Mouse (Mus musculus) liver, embryonic 16.5 days (tissue): Measurements from ENCODE around the gene Zeb2. TPM values are rescaled to one million over a fixed set of nuclear protein-coding genes. Genes with fewer than 3 reads are reported as not detected.

Experiments
- ATAC-seq: fragments of 200-750 bp; cut with Nextera tagmentation; 2 replicates; pipeline ENCODE4 v1.8.0; 2017; ENCODE audit warnings: low read depth, mild to moderate bottlenecking, moderate number of reproducible peaks, moderate library complexity
- H3K27ac ChIP-seq: fragments of 300-500 bp; sonication (generic); 2 replicates; pipeline ENCODE4 v1.5.1; 2014; ENCODE audit warnings: mild to moderate bottlenecking, low read length
- H3K27me3 ChIP-seq: fragments of 300-500 bp; sonication (generic); 2 replicates; pipeline ENCODE4 v1.6.1; 2014; ENCODE audit warnings: low read depth, low read length, mixed read lengths; ENCODE audit not compliant: control insufficient read depth, insufficient read depth
- H3K36me3 ChIP-seq: fragments of 300-500 bp; sonication (generic); 2 replicates; pipeline ENCODE4 v1.6.1; 2014; ENCODE audit warnings: mild to moderate bottlenecking; ENCODE audit not compliant: control insufficient read depth, insufficient read depth
- H3K4me1 ChIP-seq: fragments of 300-500 bp; sonication (generic); 2 replicates; pipeline ENCODE4 v1.6.1; 2014; ENCODE audit warnings: low read depth, low read length, mixed read lengths; ENCODE audit not compliant: control insufficient read depth
- H3K4me2 ChIP-seq: fragments of 300-500 bp; sonication (generic); 2 replicates; pipeline ENCODE4 v1.6.1; 2014; ENCODE audit warnings: low read depth, low read length, mixed read lengths
- H3K4me3 ChIP-seq: fragments of 300-500 bp; sonication (generic); 2 replicates; pipeline ENCODE4 v1.5.1; 2014; ENCODE audit warnings: low read depth, mild to moderate bottlenecking, low read length
- H3K9ac ChIP-seq: fragments of 300-500 bp; sonication (generic); 2 replicates; pipeline ENCODE4 v1.6.1; 2014; ENCODE audit warnings: low read depth, low read length
- H3K9me3 ChIP-seq: fragments of 300-500 bp; sonication (generic); replicated peaks from 2 replicates; pipeline ENCODE4 v1.6.1; 2016; ENCODE audit warnings: low read length; ENCODE audit not compliant: control insufficient read depth
- WGBS: fragments of 180-500 bp; shearing (Covaris S2); extraction: QIAGEN DNeasy Blood & Tissue Kit; methylation state at CpG from one replicate; pipeline ENCODE4 v1.1.7; 2014; ENCODE audit not compliant: insufficient replicate concordance; 5-methylcytosine and 5-hydroxymethylcytosine counted together
- polyA plus RNA-seq: library from polyadenylated mRNA; unstranded; fragments of >200 nt; fragmentation: Nextera tagmentation; extraction: Ambion mirVana; gene quantifications from 2 replicates; pipeline ENCODE4 v1.2.1, GENCODE M21; 2015

The Zeb2 gene
- polyA plus RNA-seq, 1 experiment from 2014 or later: 12.1 TPM

GRCm38 (mm10) chr2:45040706-45041312 lies 76.4 kb downstream of the Zeb2 start:
- Histone ChIP-seq H3K4me1 (peaks cover 58% of the 10 kb centered on the region), H3K9me3 (no peaks in the 10 kb centered on the region), H3K4me3 (no peak overlapping the region), H3K36me3 (no peaks in the 10 kb centered on the region), H3K27me3 (no peaks in the 10 kb centered on the region), H3K4me2 (peak overlapping the region; percentile 54), H3K27ac (peak overlapping the region; percentile 91), H3K9ac (peak overlapping the region; percentile 39)
- WGBS: 33% methylated on average over 13 of the region's 13 CpGs
- peak; percentile 88 for ATAC-seq

DNA sequence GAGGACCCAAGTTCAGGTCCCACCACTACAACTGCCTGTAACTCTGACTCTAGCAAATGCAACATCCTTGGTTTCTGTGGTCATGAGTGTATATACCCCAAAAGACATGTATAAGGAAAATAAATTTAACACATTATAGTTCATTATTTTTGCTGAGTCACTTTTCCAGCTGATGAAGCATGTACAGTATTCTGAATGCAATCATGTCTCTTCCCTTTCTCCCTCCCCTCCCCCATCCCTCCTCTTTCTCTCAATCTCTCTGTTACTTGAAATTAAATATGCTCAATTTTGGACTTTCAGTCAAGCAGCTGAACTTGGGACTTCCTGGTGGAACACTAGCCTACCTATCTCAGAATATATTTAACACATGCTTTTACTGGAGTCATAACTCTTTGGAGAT lies 77.7 kb downstream of the Zeb2 start:
- Histone ChIP-seq H3K27ac (peak overlapping the region; percentile 44; the same call in 1 of the 2 replicates), H3K27me3 (no peaks in the 10 kb centered on the region), H3K4me1 (peaks cover 62% of the 10 kb centered on the region), H3K9ac (no peak overlapping the region), H3K36me3 (no peaks in the 10 kb centered on the region), H3K4me3 (no peak overlapping the region), H3K9me3 (no peaks in the 10 kb centered on the region), H3K4me2 (no peak overlapping the region)
- ATAC-seq: no peak

DNA sequence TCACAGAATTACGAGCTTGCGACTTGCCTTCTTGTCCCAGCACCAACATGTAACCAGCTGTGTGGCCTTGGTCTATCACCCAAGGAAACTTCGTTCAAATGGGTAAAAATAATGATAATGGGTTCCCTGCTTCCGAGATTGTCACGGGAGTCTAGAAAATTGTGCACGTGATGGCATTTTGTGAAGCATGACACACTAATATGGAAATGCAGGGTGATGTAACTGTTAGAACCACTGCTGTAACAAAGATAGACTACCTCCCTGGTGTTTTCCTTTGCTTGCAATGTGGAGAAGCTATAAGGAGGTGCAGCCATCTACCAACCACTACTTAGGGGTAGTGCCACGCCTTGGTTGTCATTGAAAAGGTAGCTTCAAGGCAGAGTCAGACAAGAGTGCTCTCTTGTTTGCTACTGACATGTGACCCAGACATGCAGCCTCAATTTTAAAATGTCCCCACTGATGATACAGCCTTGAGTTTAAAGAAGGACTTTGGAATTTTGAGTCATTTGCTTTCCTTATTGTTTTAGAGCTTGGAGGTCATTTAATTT lies 89.0 kb downstream of the Zeb2 start:
- no peak overlapping the region for H3K27ac ChIP-seq

DNA sequence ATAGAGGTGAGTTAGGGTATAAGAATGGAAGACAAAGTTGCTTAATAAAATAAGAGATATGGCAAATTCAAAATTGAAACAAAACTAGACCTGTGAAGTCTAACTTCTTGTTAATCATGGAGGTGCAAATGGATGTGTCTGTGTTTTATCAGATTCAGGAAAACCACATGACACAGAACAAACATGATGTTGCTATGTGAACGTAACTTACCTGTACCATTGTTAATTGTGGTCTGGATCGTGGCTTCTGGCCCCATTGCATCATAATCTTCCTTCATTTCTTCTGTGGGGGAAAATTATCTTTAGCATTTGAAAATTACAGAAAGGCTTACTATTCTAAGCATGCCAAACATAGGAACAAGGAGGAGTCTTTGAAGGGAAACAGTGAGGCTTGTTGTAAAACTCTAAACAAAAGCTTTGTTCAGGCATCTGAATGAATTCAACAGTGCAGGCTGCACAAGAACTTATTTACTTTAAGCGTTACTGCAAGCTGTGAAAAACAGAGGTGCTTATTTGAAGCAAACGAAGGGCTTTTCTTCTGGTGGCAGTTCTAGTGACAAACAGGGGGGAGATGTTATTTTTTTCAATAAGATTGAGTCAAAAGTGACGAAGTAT lies 99.9 kb downstream of the Zeb2 start:
- Histone ChIP-seq H3K4me1 (no peaks in the 10 kb centered on the region; the same call in 1 of the 2 replicates), H3K27ac (no peak overlapping the region), H3K4me2 (no peak overlapping the region), H3K4me3 (no peak overlapping the region), H3K9me3 (no peaks in the 10 kb centered on the region), H3K27me3 (no peaks in the 10 kb centered on the region), H3K36me3 (no peaks in the 10 kb centered on the region; the same call in 1 of the 2 replicates), H3K9ac (no peak overlapping the region)
- ATAC-seq: no peak
- 71% methylated on average over 5 of the region's 5 CpGs for WGBS

More for the DNA sequence above, 89.0 kb downstream of the Zeb2 start:
- no peaks in the 10 kb centered on the region for H3K36me3 ChIP-seq
- H3K27me3 ChIP-seq: no peaks in the 10 kb centered on the region
- H3K4me2 ChIP-seq: no peak overlapping the region
- H3K9ac ChIP-seq: no peak overlapping the region
- WGBS: 80% methylated on average over 7 of the region's 7 CpGs
- no peak for ATAC-seq
- H3K4me3 ChIP-seq: no peak overlapping the region
- no peaks in the 10 kb centered on the region; the same call in 1 of the 2 replicates for H3K4me1 ChIP-seq
- no peaks in the 10 kb centered on the region for H3K9me3 ChIP-seq

DNA sequence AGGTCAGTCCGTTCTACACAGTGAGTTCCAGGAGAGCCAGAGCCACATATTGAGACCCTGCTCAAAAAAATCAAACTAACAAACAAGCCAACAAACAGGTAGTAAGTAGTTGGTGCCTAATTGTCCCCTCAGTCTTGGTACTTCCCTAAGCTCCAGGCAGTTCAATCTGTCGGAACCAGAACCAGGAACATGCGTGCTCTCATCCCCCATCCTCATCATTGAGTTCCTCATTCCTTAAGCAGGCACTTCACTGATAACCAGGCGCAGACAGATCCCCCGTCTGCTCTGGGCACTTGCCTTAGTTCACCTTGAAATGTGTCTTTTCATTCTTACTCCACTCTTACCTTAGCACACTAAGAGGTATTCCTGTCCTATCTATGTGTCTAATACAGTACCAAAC lies 103.9 kb downstream of the Zeb2 start:
- no peak for ATAC-seq
- no peak overlapping the region for H3K9ac ChIP-seq
- no peak overlapping the region for H3K4me2 ChIP-seq
- H3K36me3 ChIP-seq: peaks cover 2% of the 10 kb centered on the region; the same call in 1 of the 2 replicates
- H3K27ac ChIP-seq: no peak overlapping the region
- H3K4me1 ChIP-seq: no peaks in the 10 kb centered on the region
- 61% methylated on average over 5 of the region's 5 CpGs for WGBS
- no peak overlapping the region for H3K4me3 ChIP-seq
- no peaks in the 10 kb centered on the region for H3K27me3 ChIP-seq
- H3K9me3 ChIP-seq: no peaks in the 10 kb centered on the region

DNA sequence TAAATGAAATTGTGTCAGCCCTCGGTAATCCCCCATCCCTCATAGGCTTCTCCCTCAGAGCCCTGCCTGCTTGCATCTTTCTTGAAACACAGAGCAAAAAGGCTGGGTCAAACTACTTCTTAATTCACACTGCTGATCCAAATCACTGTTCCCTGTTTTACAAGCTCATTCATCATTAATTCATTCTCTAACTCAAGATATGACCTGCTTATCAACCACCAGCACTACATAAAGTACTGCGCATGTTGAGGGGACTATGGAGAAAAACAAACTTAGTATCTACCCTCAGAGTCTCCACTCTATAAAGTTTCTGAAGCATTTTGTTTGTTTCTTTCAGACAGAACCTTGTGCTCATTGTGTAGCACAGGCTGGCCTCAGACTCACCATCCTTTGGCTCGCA lies 104.5 kb downstream of the Zeb2 start:
- no peak overlapping the region for H3K9ac ChIP-seq
- H3K4me3 ChIP-seq: no peak overlapping the region
- H3K27me3 ChIP-seq: no peaks in the 10 kb centered on the region
- H3K4me2 ChIP-seq: no peak overlapping the region
- H3K4me1 ChIP-seq: no peaks in the 10 kb centered on the region
- no peaks in the 10 kb centered on the region for H3K9me3 ChIP-seq
- WGBS: 77% methylated on average over 3 of the region's 3 CpGs
- no peak overlapping the region for H3K27ac ChIP-seq
- peaks cover 2% of the 10 kb centered on the region; the same call in 1 of the 2 replicates for H3K36me3 ChIP-seq
- no peak for ATAC-seq

DNA sequence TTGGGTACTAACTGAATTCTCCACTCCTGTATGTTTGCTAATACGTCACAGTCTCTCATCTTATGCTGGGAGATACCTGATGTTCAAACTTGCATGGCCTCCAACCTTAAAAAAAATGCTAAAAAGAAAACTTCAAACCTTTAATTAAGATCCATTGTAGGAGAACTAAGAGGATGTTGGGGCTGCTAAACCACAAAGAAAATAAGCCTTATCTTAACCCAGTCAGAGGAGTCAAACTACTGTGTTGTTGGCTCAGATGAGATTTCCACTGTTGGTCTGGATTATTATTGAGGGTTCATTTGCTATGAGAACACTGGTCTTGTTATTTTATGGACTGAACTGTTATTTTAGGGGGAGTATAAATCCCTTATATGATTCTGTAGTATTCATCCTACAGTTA lies 106.5 kb downstream of the Zeb2 start:
- Histone ChIP-seq H3K27ac (no peak overlapping the region), H3K4me2 (no peak overlapping the region), H3K9ac (no peak overlapping the region), H3K36me3 (peaks cover 2% of the 10 kb centered on the region; the same call in 1 of the 2 replicates), H3K4me1 (no peaks in the 10 kb centered on the region), H3K9me3 (no peaks in the 10 kb centered on the region), H3K4me3 (no peak overlapping the region), H3K27me3 (no peaks in the 10 kb centered on the region)
- 67% methylated on average over 1 of the region's 1 CpGs for WGBS
- ATAC-seq: no peak

DNA sequence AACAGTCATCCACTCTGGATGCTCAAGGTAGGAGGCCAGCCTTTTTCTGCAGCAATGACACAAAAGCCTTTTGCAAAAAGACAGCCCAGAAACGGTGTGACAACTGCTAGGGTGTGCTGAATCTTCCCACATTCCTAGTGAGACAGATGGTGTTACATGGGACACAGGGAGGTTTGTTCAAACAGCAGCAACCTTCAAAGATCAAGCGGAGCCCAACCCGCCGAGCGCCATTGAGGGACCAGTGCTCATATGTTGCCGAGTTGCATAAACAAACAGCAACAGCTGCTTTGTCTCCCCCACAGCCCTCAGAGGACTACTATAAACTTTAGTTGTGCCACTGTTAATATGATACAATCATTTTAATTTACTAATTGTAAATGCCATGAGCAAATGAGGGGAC lies 117.3 kb downstream of the Zeb2 start:
- Histone ChIP-seq H3K27ac (no peak overlapping the region), H3K9me3 (no peaks in the 10 kb centered on the region), H3K9ac (no peak overlapping the region), H3K4me2 (no peak overlapping the region), H3K4me3 (no peak overlapping the region), H3K27me3 (no peaks in the 10 kb centered on the region), H3K36me3 (peaks cover 18% of the 10 kb centered on the region), H3K4me1 (no peaks in the 10 kb centered on the region)
- 84% methylated on average over 6 of the region's 6 CpGs for WGBS
- ATAC-seq: no peak

DNA sequence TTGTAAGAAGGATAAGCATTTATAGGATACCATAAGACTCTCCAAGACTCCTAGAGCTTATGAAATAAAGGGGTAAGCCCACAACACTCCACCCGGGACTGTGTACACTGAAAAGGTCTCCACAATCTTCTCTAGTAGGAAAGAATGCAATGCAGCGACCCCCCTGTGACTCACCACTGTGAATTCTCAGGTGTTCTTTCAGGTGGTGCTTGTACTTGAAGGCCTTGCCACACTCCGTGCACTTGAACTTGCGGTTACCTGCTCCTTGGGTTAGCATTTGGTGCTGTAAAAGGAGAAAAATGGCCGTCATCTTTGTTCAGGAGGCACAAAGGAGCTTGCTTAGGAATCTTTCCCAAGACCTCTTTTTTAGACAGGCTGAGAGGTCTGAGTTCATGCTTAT lies 118.5 kb downstream of the Zeb2 start:
- 90% methylated on average over 5 of the region's 5 CpGs for WGBS
- Histone ChIP-seq H3K4me2 (no peak overlapping the region), H3K36me3 (peaks cover 22% of the 10 kb centered on the region)

More for the DNA sequence above, 118.5 kb downstream of the Zeb2 start:
- Histone ChIP-seq H3K4me1 (no peaks in the 10 kb centered on the region), H3K27ac (no peak overlapping the region), H3K4me3 (no peak overlapping the region), H3K9ac (no peak overlapping the region), H3K9me3 (no peaks in the 10 kb centered on the region), H3K27me3 (no peaks in the 10 kb centered on the region)
- no peak for ATAC-seq
